Mouse (Mus musculus) intestine, embryonic 14.5 days (tissue): ENCODE results near the gene Cmip. TPM values are rescaled to one million over a fixed set of nuclear protein-coding genes. Genes with fewer than 3 reads are reported as not detected.

Experiments used
- ATAC-seq: fragments of 200-750 bp; cut with Nextera tagmentation; replicated peaks from 2 replicates; pipeline ENCODE4 v1.8.0; 2017; ENCODE audit warnings: low read depth, moderate number of reproducible peaks, moderate TSS enrichment, moderate library complexity; ENCODE audit not compliant: low FRiP score, low TSS enrichment
- DNase-seq: peaks from one replicate; pipeline ENCODE4 v3.0.0-alpha.2; 2018; ENCODE audit warnings: low spot score
- H3K27ac ChIP-seq: fragments of 300-500 bp; sonication (generic); 2 replicates; pipeline ENCODE4 v1.5.1; 2014; ENCODE audit warnings: low read depth, mild to moderate bottlenecking, control low read depth
- H3K27me3 ChIP-seq: fragments of 300-500 bp; sonication (generic); replicated peaks from 2 replicates; pipeline ENCODE4 v1.6.1; 2014; ENCODE audit warnings: low read length, control low read depth; ENCODE audit not compliant: control insufficient read depth, insufficient read depth
- H3K36me3 ChIP-seq: fragments of 300-500 bp; sonication (generic); 2 replicates; pipeline ENCODE4 v1.6.1; 2014; ENCODE audit warnings: low read length, control low read depth; ENCODE audit not compliant: control insufficient read depth, insufficient read depth
- H3K4me1 ChIP-seq: fragments of 300-500 bp; sonication (generic); replicated peaks from 2 replicates; pipeline ENCODE4 v1.6.1; 2014; ENCODE audit warnings: low read length, control low read depth, mixed read lengths; ENCODE audit not compliant: control insufficient read depth, insufficient read depth
- H3K4me2 ChIP-seq: fragments of 300-500 bp; sonication (generic); 2 replicates; pipeline ENCODE4 v1.6.1; 2014; ENCODE audit warnings: low read length
- H3K4me3 ChIP-seq: fragments of 300-500 bp; sonication (generic); 2 replicates; pipeline ENCODE4 v1.5.1; 2014; ENCODE audit warnings: low read depth, low read length, control low read depth, mixed read lengths
- H3K9ac ChIP-seq: fragments of 300-500 bp; sonication (generic); 2 replicates; pipeline ENCODE4 v1.6.1; 2014; ENCODE audit warnings: mild to moderate bottlenecking, low read length
- H3K9me3 ChIP-seq: fragments of 300-500 bp; sonication (generic); 2 replicates; pipeline ENCODE4 v1.6.1; 2016; ENCODE audit warnings: low read length, control low read depth; ENCODE audit not compliant: control insufficient read depth
- WGBS: fragments of 180-500 bp; shearing (Covaris S2); extraction: QIAGEN DNeasy Blood & Tissue Kit; methylation state at CpG from one replicate; pipeline ENCODE4 v1.1.7; 2014; 5-methylcytosine and 5-hydroxymethylcytosine counted together
- polyA plus RNA-seq: library from polyadenylated mRNA; unstranded; fragments of >200 nt; fragmentation: Nextera tagmentation; extraction: Ambion mirVana; gene quantifications from 2 replicates; pipeline ENCODE4 v1.2.1, GENCODE M21; 2014

The Cmip gene
- polyA plus RNA-seq, 1 experiment from 2014 or later, result 22.4 TPM

DNA sequence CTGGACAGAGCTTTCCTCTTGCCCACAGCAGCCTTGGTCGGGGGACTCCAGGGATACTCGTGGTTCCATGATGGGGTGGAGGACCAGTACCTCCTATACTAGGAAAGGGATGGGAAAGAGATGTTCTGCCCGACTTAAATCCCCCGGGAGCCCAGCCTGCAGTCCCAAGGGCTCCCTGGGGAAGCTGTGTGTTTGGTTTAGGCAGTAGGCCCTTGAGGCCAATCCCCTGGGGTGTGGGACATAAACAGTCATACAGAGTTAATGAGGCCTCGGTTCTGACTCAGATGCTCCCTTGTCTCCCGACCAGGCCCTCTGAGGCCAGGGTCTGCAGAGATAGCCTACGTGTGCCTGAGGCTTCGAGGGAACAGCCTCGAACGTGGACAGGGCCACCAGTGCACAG lies 130.8 kb downstream of the Cmip start:
- 0 out of 2 replicates have a peak, but pooled peaks cover 6% of the 10 kb centered on the region for H3K36me3 ChIP-seq
- ATAC-seq (no peak), DNase-seq (no peak)
- H3K4me1 ChIP-seq, result no peaks in the 10 kb centered on the region; the same call in 1 of the 2 replicates
- no peak overlapping the region for H3K4me2 ChIP-seq
- no peak overlapping the region for H3K4me3 ChIP-seq
- H3K27ac ChIP-seq, result no peak overlapping the region
- no peak overlapping the region for H3K9ac ChIP-seq
- H3K9me3 ChIP-seq, result peaks cover 5% of the 10 kb centered on the region; the same call in 1 of the 2 replicates
- H3K27me3 ChIP-seq, result no peaks in the 10 kb centered on the region
- 60% methylated on average over 10 of the region's 10 CpGs for WGBS

- WGBS, result 51% methylated on average over 8 of the region's 8 CpGs
- DNase-seq, result no peak
- H3K4me3 ChIP-seq, result no peak overlapping the region
- no peak overlapping the region for H3K27ac ChIP-seq
- ATAC-seq, result no peak
- no peak overlapping the region for H3K4me2 ChIP-seq
- H3K27me3 ChIP-seq, result no peaks in the 10 kb centered on the region
- 0 out of 2 replicates have a peak, but pooled peaks cover 6% of the 10 kb centered on the region for H3K36me3 ChIP-seq
- H3K4me1 ChIP-seq, result no peaks in the 10 kb centered on the region; the same call in 1 of the 2 replicates
- no peak overlapping the region for H3K9ac ChIP-seq
- peaks cover 5% of the 10 kb centered on the region; the same call in 1 of the 2 replicates for H3K9me3 ChIP-seq
Observed at GRCm38 (mm10) chr8:117388370-117388769, 131.5 kb downstream of the Cmip start.

- 77% methylated on average over 6 of the region's 6 CpGs for WGBS
- no peak overlapping the region for H3K4me2 ChIP-seq
- H3K9ac ChIP-seq, result no peak overlapping the region
- H3K36me3 ChIP-seq, result no peaks in the 10 kb centered on the region; the same call in 1 of the 2 replicates
- no peak for DNase-seq
- H3K4me1 ChIP-seq, result no peaks in the 10 kb centered on the region
- H3K4me3 ChIP-seq, result no peak overlapping the region
- H3K27ac ChIP-seq, result no peak overlapping the region
- ATAC-seq, result no peak
- no peaks in the 10 kb centered on the region for H3K27me3 ChIP-seq
- H3K9me3 ChIP-seq, result no peaks in the 10 kb centered on the region
Observed at GRCm38 (mm10) chr8:117393853-117394252, 137.0 kb downstream of the Cmip start.

DNA sequence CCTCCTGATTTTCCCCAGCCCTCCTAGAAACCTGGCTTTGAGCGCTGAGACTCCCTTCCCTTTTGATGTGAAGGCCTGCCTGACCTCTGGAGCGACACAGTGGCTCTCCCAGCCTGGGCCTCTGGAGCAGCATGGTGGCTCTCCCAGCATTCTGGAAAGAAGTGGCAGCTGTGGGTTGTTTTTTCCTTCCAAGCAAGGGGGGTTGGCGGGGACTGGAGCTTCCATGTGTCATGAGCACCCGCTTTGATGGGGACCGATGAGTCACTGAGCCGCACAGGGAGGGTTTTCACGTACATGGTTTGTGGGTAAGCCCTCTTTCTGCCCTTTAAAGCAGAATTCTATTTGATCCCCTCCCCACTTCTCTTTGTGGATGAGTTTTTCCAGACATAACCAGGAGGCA lies 138.2 kb downstream of the Cmip start:
- no peak for ATAC-seq

GRCm38 (mm10) chr8:117396884-117397283 lies 140.0 kb downstream of the Cmip start:
- Histone ChIP-seq H3K4me1 (no peaks in the 10 kb centered on the region), H3K9me3 (no peaks in the 10 kb centered on the region), H3K36me3 (no peaks in the 10 kb centered on the region; the same call in 1 of the 2 replicates), H3K9ac (no peak overlapping the region), H3K27me3 (no peaks in the 10 kb centered on the region), H3K27ac (no peak overlapping the region), H3K4me2 (no peak overlapping the region), H3K4me3 (no peak overlapping the region)
- DNase-seq (no peak), ATAC-seq (no peak)
- 95% methylated on average over 4 of the region's 4 CpGs for WGBS

More for the DNA sequence above, 138.2 kb downstream of the Cmip start:
- H3K27me3 ChIP-seq, result no peaks in the 10 kb centered on the region
- H3K9ac ChIP-seq, result no peak overlapping the region
- H3K4me2 ChIP-seq, result no peak overlapping the region
- H3K27ac ChIP-seq, result no peak overlapping the region
- H3K4me3 ChIP-seq, result no peak overlapping the region
- whole genome bisulfite sequencing, result 66% methylated on average over 7 of the region's 7 CpGs
- no peaks in the 10 kb centered on the region for H3K4me1 ChIP-seq
- no peak for DNase-seq
- no peaks in the 10 kb centered on the region for H3K9me3 ChIP-seq
- H3K36me3 ChIP-seq, result no peaks in the 10 kb centered on the region; the same call in 1 of the 2 replicates

GRCm38 (mm10) chr8:117397751-117398150 lies 140.9 kb downstream of the Cmip start:
- 96% methylated on average over 15 of the region's 15 CpGs for WGBS
- DNase-seq (no peak), ATAC-seq (no peak)
- H3K4me2 ChIP-seq, result no peak overlapping the region
- H3K27me3 ChIP-seq, result no peaks in the 10 kb centered on the region
- H3K27ac ChIP-seq, result no peak overlapping the region
- no peaks in the 10 kb centered on the region; the same call in 1 of the 2 replicates for H3K36me3 ChIP-seq
- H3K9me3 ChIP-seq, result no peaks in the 10 kb centered on the region
- H3K4me1 ChIP-seq, result peaks cover 2% of the 10 kb centered on the region
- no peak overlapping the region for H3K4me3 ChIP-seq
- H3K9ac ChIP-seq, result no peak overlapping the region

DNA sequence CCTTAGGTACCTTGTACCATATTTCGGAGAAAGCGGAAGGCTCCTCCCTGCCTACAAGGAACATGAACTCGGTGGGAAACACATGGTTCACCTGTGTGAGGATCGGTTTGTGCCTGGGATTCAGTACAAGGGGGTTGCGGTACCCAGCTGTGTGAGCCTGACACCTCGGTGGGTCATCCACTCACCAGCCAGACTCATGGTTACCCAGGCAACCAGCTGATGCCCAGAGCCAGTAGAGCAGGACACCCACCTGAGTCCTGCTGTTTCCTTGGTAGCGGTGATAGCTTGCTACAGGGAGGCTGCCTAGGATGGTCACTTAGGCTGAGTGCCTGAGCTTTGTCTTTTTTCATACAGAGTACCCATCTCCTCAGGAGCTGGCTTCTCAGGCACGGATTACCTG lies 142.4 kb downstream of the Cmip start:
- Histone ChIP-seq H3K27me3 (no peaks in the 10 kb centered on the region), H3K4me1 (peaks cover 17% of the 10 kb centered on the region), H3K4me3 (no peak overlapping the region), H3K9ac (no peak overlapping the region), H3K4me2 (no peak overlapping the region), H3K9me3 (no peaks in the 10 kb centered on the region), H3K27ac (no peak overlapping the region), H3K36me3 (no peaks in the 10 kb centered on the region; the same call in 1 of the 2 replicates)
- ATAC-seq, result no peak
- no peak for DNase-seq
- WGBS, result 86% methylated on average over 8 of the region's 8 CpGs

GRCm38 (mm10) chr8:117400820-117401219 lies 144.0 kb downstream of the Cmip start:
- Histone ChIP-seq H3K9me3 (no peaks in the 10 kb centered on the region), H3K27me3 (no peaks in the 10 kb centered on the region), H3K27ac (no peak overlapping the region), H3K4me1 (peaks cover 18% of the 10 kb centered on the region), H3K9ac (no peak overlapping the region), H3K4me3 (no peak overlapping the region), H3K4me2 (no peak overlapping the region), H3K36me3 (no peaks in the 10 kb centered on the region; the same call in 1 of the 2 replicates)
- WGBS, result 76% methylated on average over 6 of the region's 6 CpGs
- ATAC-seq (no peak), DNase-seq (no peak)

DNA sequence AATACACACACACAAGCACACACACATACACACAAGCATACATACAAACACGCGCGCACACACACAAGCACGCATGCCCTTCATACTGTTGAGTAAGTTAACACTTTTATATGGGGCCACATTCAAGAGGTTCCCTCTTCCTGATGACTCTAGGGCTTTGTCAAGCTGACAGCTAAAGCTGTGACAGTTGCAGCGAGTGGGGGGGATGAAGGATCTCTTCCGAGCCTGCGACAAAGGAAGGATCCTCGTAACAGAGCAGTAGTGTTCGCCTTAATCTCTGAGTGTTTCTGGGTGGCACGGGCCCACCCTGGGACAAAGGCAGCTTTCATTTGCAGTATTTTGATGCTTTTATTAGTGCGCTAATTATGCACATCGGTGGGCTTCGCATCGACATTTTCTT lies 145.0 kb downstream of the Cmip start:
- H3K27ac ChIP-seq, result no peak overlapping the region
- WGBS, result 73% methylated on average over 14 of the region's 14 CpGs
- no peaks in the 10 kb centered on the region for H3K9me3 ChIP-seq
- H3K36me3 ChIP-seq, result no peaks in the 10 kb centered on the region; the same call in 1 of the 2 replicates
- no peaks in the 10 kb centered on the region for H3K27me3 ChIP-seq
- peaks cover 18% of the 10 kb centered on the region for H3K4me1 ChIP-seq
- H3K4me2 ChIP-seq, result no peak overlapping the region
- DNase-seq (no peak), ATAC-seq (no peak)
- no peak overlapping the region for H3K4me3 ChIP-seq
- H3K9ac ChIP-seq, result no peak overlapping the region
